Mouse (Mus musculus) ovary, adult 2 months (tissue): ENCODE measurements around the gene Fkbp6. TPM values are rescaled to one million over a fixed set of nuclear protein-coding genes. Genes with fewer than 3 reads are reported as not detected.

Experiments
- polyA plus RNA-seq: library from polyadenylated mRNA; depleted of rRNA; stranded (reverse); fragments of >200 nt; gene quantifications from 2 replicates; pipeline ENCODE4 v1.2.3, GENCODE M21; 2012; rRNA removed

The Fkbp6 gene
- 2.1 and 3.0 TPM in 2 replicates for polyA plus RNA-seq

GRCm38 (mm10) chr5:135349862-135350261 lies at the start of gene Fkbp6:
Gene Fkbp6, minus strand, starts transcription at chr5:135350044.

DNA sequence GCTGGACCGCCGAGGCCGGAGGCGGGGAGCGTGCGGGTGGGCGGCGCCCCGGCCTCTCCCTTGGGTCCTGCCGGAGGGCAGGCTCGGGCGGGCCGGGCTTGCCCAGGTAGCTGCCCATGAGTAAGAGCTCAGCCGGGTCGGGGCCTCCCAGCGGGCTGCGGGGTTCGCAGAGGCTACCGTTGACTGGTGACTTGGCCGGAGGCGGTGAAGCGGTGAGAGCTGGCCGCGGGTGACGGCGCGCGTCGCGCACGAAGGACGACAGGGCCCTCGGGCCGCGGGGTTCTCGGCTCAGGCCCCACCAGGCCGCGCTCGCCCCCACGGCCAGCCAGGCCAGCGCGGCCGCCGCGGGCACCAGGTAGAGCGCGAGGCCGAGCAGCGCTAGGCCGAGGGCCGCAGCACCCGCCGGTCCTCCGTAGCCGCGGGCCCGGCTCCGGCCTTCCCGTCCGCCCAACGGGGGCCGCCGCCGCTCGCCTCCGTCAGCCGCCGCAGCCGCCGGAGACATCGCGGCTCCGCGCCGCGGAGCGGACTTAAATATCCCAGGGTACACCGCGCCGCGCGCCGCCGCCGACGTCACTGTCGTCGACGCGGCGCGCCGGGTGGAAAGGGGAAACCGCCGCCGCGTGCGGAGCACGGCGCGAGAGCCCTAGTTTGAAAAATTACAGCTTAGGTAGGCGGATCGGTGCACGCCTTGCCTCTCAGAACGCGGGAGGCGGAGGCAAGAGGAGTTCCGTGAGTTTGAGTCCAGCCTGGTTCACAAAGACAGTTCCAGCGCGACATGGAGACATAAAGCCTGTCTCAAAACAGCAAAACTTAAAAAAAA lies 44.4 kb upstream of the Fkbp6 start, which contains the start of gene Pom121:
TSS of gene Pom121 (minus strand) at position 543 of the 820 bp plus-strand sequence.

DNA sequence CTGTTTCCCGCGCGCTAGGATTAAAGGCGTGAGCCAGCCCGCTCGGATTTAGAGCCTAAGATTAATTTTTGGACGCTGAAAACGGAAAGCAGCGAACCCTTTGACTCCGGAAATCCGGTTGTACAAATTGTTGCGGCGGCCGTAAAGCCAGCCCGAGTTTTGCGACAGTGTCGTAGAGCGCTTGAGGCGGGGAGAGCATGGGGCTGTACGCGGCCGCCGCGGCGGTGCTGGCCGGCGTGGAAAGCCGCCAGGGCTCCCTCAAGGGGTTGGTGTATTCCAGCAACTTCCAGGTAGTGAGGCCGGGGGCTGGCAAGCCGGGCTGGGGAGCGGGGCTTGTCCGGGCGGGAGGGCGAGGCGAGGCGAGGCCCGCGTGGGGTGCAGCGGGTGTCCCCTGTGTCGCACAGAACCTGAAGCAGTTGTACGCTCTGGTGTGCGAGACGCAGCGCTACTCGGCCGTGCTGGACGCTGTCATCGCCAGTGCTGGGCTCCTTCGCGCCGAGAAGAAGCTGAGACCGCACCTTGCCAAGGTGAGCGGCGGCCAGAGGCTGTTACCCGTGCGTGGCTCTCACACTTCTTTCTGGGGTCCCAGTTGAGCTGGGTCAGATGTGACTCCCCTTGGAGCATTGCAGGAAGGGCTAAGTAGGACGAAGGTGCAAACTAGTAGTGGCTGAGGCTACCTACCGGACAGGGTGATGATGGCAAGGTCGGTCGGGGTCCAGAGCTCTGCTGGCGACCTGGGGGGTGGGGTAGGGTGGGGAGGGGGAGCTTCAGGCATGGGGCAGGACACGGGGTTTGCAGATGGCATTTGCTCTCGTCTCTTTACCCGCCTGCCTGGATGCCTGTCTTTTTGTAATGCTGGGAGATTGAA lies 20.2 kb upstream of the Fkbp6 start, which contains the start of gene Nsun5:
TSS of gene Nsun5 (plus strand) at position 167 of the 868 bp plus-strand sequence.

DNA sequence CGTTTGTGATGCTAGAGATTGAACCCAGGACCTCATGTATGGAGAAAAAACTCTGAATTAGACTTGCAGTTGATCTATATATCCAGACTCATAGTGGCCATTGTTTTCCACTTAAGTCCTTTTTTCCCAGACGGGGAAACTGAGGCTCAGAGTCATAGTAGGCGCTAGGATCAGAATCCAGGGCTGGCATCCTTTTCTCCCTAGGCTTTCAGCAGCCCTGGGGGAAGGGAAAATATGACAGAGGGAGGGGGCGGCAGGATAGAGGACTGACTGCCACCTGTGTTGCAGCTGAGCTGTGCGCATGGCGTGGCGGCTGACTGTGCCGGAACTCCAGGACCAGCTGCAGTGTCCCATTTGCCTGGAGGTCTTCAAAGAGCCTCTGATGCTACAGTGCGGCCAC lies 3.2 kb upstream of the Fkbp6 start, which contains the start of gene Trim50:
TSS of gene Trim50 (plus strand) at position 301 of the 400 bp plus-strand sequence.

DNA sequence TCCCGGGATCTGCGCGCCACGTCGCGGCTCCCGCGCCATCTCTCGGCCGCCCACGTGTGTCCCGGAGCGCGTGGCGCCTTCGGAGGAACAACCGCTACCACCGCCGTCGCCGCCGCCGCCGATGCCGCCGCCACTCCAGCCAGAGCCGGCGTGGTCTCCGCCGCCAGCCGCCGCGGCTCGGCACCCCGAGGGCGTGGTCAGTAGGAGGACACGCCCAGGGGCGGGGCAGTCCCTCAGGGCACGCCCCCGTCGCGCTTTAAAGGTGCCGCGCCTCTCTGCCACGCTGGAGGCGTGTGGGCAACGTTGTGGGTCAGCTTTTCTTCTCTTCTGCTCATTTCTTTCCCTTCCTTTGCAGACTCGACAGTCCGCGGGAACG lies 98.8 kb downstream of the Fkbp6 start, which contains the start of gene Fzd9:
TSS of gene Fzd9 (minus strand) at position 152 of the 376 bp plus-strand sequence.

Other genes with a start within 250 kb of the Fkbp6 start
- gene Tbl2, start 200.4 kb downstream of the Fkbp6 start, polyA plus RNA-seq, result 11.3 and 12.1 TPM in 2 replicates
- gene Bcl7b, start 181.8 kb downstream of the Fkbp6 start, polyA plus RNA-seq, result 32.5 and 37.0 TPM in 2 replicates
- 27.6 and 34.6 TPM in 2 replicates for gene Baz1b, start 162.8 kb downstream of the Fkbp6 start, polyA plus RNA-seq
- 1.5 and 2.5 TPM in 2 replicates for gene Fzd9, start 98.8 kb downstream of the Fkbp6 start, polyA plus RNA-seq
- 1.5 and 2.0 TPM in 2 replicates for gene Trim50, start 3.3 kb upstream of the Fkbp6 start, polyA plus RNA-seq
- 47.1 and 49.2 TPM in 2 replicates for gene Nsun5, start 19.9 kb upstream of the Fkbp6 start, polyA plus RNA-seq
- 21.9 and 30.1 TPM in 2 replicates for gene Pom121, start 44.5 kb upstream of the Fkbp6 start, polyA plus RNA-seq
- 33.2 and 39.5 TPM in 2 replicates for gene Hip1, start 195.1 kb upstream of the Fkbp6 start, polyA plus RNA-seq
- gene Ccl26, start 213.5 kb upstream of the Fkbp6 start, polyA plus RNA-seq, result not detected in 2 replicates
- 1.1 and 1.2 TPM in 2 replicates for gene Ccl24, start 223.0 kb upstream of the Fkbp6 start, polyA plus RNA-seq